Mouse (Mus musculus) bone marrow macrophage, adult 2 months (primary cell): Measurements from ENCODE around the gene Rhox1.

Experiments used
- CTCF ChIP-seq: IDR thresholded peaks from 2 replicates; pipeline ENCODE4 v1.5.1; 2012; ENCODE audit warnings: low read depth, mild to moderate bottlenecking, low read length, moderate library complexity
- POLR2A ChIP-seq: IDR thresholded peaks from 2 replicates; pipeline ENCODE4 v1.6.1; 2012; ENCODE audit warnings: mild to moderate bottlenecking, low read depth, low read length, borderline replicate concordance

DNA sequence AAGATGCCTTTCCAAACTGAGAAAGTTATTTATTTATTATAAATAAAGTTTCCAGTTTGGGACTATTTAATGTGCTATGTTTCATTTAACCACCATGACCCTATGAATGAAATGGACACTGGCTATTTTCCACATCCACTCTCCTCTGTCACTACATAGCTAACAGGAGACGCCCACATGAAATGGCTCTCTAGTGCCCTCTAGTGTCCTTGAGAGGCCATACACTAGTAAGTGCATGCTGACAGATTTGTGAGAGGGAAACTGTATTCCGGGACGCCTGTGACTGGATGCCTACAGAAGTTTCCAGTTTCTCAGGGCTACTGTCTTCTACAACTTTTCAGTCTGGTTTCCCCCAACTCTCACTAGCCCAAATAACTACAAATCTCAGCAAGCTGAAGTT, 55.0 kb downstream of the Rhox1 start:
- TF ChIP-seq POLR2A (no peak), CTCF (no peak)
